Mouse (Mus musculus) megakaryocyte, embryonic 14.5 days (primary cell): ENCODE measurements around the gene Wdr90. TPM values are rescaled to one million over a fixed set of nuclear protein-coding genes. Genes with fewer than 3 reads are reported as not detected.

Experiments
- H3K27me3 ChIP-seq: replicated peaks from 2 replicates; pipeline ENCODE3; 2012; ENCODE audit warnings: inconsistent platforms
- H3K36me3 ChIP-seq: replicated peaks from 2 replicates; pipeline ENCODE3; 2012; ENCODE audit warnings: low read length, inconsistent platforms, mixed read lengths
- H3K4me1 ChIP-seq: 2 replicates; pipeline ENCODE4 v1.6.1; 2012; ENCODE audit warnings: inconsistent platforms
- H3K4me3 ChIP-seq: replicated peaks from 2 replicates; pipeline ENCODE3; 2012; ENCODE audit warnings: moderate library complexity, mild to moderate bottlenecking, inconsistent platforms
- H3K9me3 ChIP-seq: 2 replicates; pipeline ENCODE4 v1.6.1; 2012; ENCODE audit warnings: inconsistent platforms
- FLI1 ChIP-seq: IDR thresholded peaks from 2 replicates; pipeline ENCODE4 v1.6.1; 2012; ENCODE audit warnings: low read length, inconsistent platforms, mixed read lengths
- GATA1 ChIP-seq: IDR thresholded peaks from 3 replicates; pipeline ENCODE4 v1.6.1; 2012; ENCODE audit warnings: mixed read lengths, low read length, inconsistent platforms, borderline replicate concordance
- polyA plus RNA-seq: library from polyadenylated mRNA; stranded (reverse); fragments of >175 nt; gene quantifications from 2 replicates; pipeline ENCODE4 v1.2.3, GENCODE M21; 2012; ENCODE audit warnings: low replicate concordance; ENCODE audit not compliant: insufficient read depth

Gene Wdr90
- polyA plus RNA-seq, 1 experiment = 6.0 TPM

DNA sequence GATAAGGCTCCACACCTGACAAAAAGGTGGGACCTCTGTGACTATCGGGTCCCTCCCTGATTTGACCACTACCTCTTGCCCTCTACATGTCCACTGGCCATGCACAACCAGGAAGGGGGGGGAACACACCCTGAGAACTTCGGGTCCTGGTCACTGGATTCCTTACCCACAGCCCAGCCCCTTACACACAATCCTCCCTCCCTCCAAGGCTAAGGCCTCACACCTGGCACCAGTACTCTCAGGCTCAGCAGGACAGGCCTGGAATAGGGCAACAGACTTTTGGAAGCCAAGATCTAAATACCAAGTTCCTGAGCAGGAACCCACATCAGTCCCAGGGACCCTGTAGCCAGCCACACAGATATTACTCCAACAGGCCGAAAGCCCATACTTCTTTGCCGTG is 22.4 kb downstream of the Wdr90 start:
- Histone ChIP-seq H3K36me3 (peaks cover 90% of the 10 kb centered on the region), H3K4me1 (peaks cover 97% of the 10 kb centered on the region), H3K27me3 (no peaks in the 10 kb centered on the region), H3K9me3 (no peaks in the 10 kb centered on the region), H3K4me3 (no peak overlapping the region)
- TF ChIP-seq GATA1 (no peak), FLI1 (no peak)

DNA sequence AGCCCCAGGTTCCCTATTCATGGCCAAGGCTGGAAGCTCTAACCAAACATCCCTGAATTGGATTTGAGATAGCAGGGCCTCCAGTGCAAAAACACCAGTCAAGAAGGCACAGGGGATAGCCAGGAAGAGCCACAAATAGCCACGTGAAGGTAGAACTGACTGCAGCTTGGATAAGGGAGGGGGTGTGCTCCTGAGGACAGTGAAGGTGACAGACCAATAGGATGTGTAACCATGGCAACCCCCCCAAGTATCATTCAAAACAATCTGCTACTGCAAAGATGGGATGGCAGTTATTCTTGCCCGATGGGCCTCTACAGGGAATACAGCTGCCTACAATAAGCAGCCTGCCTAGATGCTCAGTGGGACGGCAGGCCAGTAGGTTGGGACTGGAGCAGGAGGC is 23.8 kb downstream of the Wdr90 start:
- Histone ChIP-seq H3K27me3 (no peaks in the 10 kb centered on the region), H3K9me3 (no peaks in the 10 kb centered on the region), H3K4me1 (peaks cover 88% of the 10 kb centered on the region), H3K4me3 (no peak overlapping the region), H3K36me3 (peaks cover 83% of the 10 kb centered on the region)
- TF ChIP-seq FLI1 (no peak), GATA1 (no peak)

DNA sequence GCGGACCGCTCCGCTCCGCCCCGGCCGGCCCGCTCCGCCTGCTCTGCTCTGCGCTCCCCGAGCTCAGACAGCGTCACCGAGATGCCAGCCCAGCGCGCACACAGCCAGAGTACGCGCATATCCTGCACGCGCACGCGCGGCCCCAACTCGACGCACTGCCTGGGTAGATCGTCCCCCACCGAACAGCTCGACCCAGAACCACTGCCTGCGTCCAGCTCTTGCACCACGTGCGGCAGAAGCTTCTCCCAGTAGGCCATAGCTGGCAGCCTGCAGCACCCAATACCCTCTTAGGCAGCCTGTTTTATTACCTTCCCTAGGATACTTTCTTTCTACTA is 24.3 kb downstream of the Wdr90 start, which contains the start of gene Rhbdl1:
Rhbdl1 (minus strand) TSS at position 220 of the 335 bp plus-strand sequence.
- H3K4me1 ChIP-seq = peaks cover 85% of the 10 kb centered on the region
- H3K4me3 ChIP-seq = peak within 1 kb of the TSS; percentile 38
- TF ChIP-seq FLI1 = no peak
- TF ChIP-seq GATA1 = no peak
- H3K27me3 ChIP-seq = no peaks in the 10 kb centered on the region
- no peaks in the 10 kb centered on the region for H3K9me3 ChIP-seq
- H3K36me3 ChIP-seq = peaks cover 78% of the 10 kb centered on the region

DNA sequence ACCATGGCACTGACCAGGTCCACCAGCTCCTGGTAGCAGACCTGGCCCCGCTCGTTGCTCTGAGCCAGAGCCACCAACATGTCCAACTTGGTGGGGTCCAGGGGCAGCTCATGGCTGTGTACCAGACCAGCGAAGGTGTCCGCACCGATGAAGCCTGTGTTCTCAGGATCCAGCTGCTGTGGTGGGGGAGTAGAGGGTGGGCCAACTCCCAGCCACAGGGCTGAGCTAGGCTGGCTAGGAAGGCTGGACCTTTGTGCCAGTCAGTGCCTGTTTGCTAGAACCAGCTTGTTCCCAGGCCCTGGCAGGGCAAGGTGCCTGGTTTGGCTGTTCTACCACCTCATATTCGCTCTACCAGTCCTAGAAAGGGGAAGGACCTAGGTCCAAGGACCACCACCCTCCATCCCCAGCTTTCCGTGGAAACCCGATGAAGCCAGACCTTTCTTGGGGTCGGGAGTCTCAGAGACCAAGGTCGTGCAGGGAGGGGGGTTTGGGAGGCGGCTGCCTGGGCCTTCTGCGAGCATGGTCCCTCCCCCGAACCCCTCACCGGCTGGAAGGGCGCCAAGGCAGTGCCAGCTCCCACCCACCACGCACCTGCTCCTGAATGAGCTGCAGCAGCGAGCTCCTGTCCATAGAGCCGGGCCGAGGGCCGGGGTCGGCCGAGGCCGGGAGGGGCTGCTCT is 24.8 kb downstream of the Wdr90 start:
- Histone ChIP-seq H3K4me1 (peaks cover 85% of the 10 kb centered on the region), H3K27me3 (no peaks in the 10 kb centered on the region), H3K9me3 (no peaks in the 10 kb centered on the region), H3K4me3 (peak overlapping the region; percentile 38), H3K36me3 (peaks cover 78% of the 10 kb centered on the region)
- no peak for TF ChIP-seq GATA1
- no peak for TF ChIP-seq FLI1

DNA sequence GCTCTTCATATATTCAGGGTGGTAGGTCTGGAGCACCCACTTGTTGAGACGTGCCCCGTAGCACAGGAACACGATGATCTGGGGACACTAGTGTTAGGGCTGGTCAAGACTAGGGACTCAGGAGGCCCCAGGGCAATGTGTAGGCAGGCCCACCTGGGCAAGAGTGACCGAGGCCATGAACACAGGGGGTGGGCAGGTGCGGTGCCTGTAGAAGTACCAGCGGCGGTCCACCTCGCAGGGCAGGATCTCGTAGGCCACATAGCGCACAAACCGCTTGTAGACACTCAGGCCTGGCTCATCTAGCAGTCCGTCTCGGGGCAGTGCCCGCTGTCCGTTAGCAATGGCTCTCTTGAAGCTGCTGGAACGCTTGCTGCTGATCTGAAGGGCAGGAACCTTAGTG is 25.5 kb downstream of the Wdr90 start:
- no peaks in the 10 kb centered on the region for H3K9me3 ChIP-seq
- peaks cover 85% of the 10 kb centered on the region for H3K4me1 ChIP-seq
- TF ChIP-seq FLI1 (no peak), GATA1 (no peak)
- peaks cover 78% of the 10 kb centered on the region for H3K36me3 ChIP-seq
- H3K27me3 ChIP-seq = no peaks in the 10 kb centered on the region
- peak overlapping the region; percentile 19 for H3K4me3 ChIP-seq

DNA sequence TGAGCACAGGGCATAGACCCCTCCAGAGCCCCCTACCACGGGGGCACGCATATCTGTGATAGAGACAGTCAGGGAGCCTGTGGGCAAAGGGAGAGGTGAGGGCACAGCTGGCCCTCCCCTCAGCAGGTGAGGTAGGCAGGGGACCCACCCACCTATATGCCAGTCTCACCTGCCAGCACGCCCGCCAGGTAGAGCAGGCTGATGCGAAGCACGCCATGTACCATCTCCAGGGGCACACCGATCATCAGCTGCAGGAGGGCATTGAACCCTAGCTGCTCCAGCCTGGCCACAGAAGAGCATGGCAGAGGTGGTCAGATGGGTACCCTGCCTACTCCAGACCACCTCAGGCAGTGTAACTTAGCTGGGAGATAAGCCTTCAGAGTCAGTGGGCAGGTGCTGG is 26.0 kb downstream of the Wdr90 start:
- H3K36me3 ChIP-seq = peaks cover 78% of the 10 kb centered on the region
- H3K4me3 ChIP-seq = peak overlapping the region; percentile 76
- H3K27me3 ChIP-seq = no peaks in the 10 kb centered on the region
- no peaks in the 10 kb centered on the region for H3K9me3 ChIP-seq
- peaks cover 85% of the 10 kb centered on the region for H3K4me1 ChIP-seq
- TF ChIP-seq GATA1 (no peak), FLI1 (no peak)

DNA sequence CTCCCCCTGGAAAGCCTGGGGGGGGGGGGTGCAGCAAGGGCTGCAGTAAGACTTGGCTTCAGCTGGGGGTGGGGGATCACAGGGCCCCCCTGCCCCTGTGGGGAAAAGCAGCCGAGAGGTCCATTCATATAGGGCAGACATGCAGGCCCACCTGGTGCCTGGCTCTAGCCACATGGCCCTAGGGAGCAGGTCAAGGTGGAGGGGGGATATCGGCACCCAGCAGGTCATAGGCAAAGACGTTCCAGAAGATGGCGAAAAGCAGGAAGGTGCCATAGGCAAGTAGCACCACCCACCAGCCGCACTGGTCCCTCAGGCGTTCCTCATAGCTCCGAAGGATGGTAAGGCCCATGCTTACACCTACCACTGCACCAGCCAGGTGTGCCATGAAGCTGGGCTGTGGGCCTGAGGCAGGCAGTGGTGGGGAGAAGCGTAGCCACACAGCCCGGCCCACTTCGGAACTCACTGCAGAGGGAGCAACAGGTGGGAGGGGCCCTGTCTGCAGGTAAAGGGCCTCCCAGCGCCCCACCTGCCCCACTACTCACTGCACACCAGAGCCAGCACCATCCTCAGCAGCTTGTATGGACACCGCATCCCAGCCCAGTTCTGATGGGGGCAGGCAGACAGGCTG is 26.6 kb downstream of the Wdr90 start:
- H3K4me3 ChIP-seq = peak overlapping the region; percentile 97

DNA sequence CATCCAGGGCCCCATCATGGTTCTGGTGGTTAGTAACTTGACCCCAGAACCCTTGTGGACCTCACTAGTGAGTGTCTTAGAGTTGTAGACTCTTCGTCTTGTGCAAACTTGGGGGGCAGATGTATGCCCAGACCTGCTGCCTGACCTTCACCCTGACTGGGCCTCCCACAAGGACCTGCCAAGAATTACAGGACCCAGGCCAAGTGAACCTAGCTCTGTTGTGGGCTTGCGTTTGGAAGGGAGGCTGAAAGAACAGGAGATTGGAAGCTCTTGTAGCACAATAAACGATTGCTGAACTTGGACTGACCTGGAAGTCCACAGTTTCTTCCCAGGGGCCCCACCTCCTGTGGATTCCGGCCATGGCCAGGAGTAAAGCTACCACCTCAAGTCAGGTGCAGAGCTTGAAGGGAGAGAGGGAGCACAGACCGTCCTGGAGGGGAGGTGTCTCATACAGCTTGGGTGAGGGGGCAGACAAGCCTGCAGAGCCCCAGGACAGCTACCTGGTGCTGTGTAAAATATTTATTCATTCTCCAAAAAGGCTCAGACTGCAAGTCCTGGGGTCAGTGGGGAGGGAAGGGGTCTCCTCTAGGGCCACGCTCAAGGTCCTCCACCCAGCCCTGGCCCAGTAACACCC is 27.2 kb downstream of the Wdr90 start:
- TF ChIP-seq FLI1 (no peak), GATA1 (no peak)
- peaks cover 77% of the 10 kb centered on the region for H3K36me3 ChIP-seq
- H3K9me3 ChIP-seq = no peaks in the 10 kb centered on the region
- no peaks in the 10 kb centered on the region for H3K27me3 ChIP-seq
- H3K4me1 ChIP-seq = peaks cover 86% of the 10 kb centered on the region
- H3K4me3 ChIP-seq = peak overlapping the region; percentile 97

More for the DNA sequence above, 26.6 kb downstream of the Wdr90 start:
- peaks cover 85% of the 10 kb centered on the region for H3K4me1 ChIP-seq
- no peaks in the 10 kb centered on the region for H3K9me3 ChIP-seq
- TF ChIP-seq GATA1 (no peak), FLI1 (no peak)
- no peaks in the 10 kb centered on the region for H3K27me3 ChIP-seq
- H3K36me3 ChIP-seq = peaks cover 78% of the 10 kb centered on the region

DNA sequence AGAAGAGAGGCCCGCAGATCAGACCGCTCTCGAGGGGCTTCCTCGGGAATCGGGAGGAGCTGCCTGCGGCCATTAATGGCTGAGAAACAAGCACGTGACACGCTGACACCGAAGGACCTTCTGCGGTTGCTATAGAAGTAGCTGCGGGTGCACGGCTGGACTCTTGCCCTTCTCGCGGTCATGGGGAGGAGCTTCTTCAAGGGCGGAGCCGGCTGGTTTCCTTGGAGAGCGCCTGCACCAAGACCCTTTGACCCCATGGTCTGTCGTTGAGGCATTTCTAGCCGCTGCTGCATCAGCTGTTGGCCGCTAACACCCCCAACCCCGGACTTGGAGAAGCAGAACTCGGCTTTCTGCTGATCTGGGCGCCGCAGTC is 28.0 kb downstream of the Wdr90 start, which contains the start of gene Stub1:
Stub1 (minus strand) TSS at position 114 of the 373 bp plus-strand sequence.
- H3K36me3 ChIP-seq = peaks cover 72% of the 10 kb centered on the region
- peaks cover 88% of the 10 kb centered on the region for H3K4me1 ChIP-seq
- peak within 1 kb of the TSS; percentile 97 for H3K4me3 ChIP-seq
- H3K27me3 ChIP-seq = no peaks in the 10 kb centered on the region
- no peaks in the 10 kb centered on the region for H3K9me3 ChIP-seq
- TF ChIP-seq GATA1 (no peak), FLI1 (no peak)
